Mouse (Mus musculus) liver, embryonic 14.5 days (tissue): Measurements from ENCODE around the gene Mdm4. TPM values are rescaled to one million over a fixed set of nuclear protein-coding genes. Genes with fewer than 3 reads are reported as not detected.

ENCODE experiments used
- ATAC-seq: fragments of 200-750 bp; cut with Nextera tagmentation; 2 replicates; pipeline ENCODE4 v1.8.0; 2017; ENCODE audit warnings: moderate number of reproducible peaks, mild to moderate bottlenecking, moderate library complexity; ENCODE audit not compliant: insufficient read depth
- DNase-seq, 3 experiments: peaks; one replicate each; pipeline ENCODE4 v3.0.0-alpha.2; 2012 to 2013; ENCODE audit warnings: low read depth in 3 of 3, low spot score in 3 of 3
- H3K27ac ChIP-seq: fragments of 300-500 bp; sonication (generic); 2 replicates; pipeline ENCODE4 v1.5.1; 2014; ENCODE audit warnings: moderate library complexity, mild to moderate bottlenecking, control low read depth, inconsistent platforms
- H3K27me3 ChIP-seq: fragments of 300-500 bp; sonication (generic); 2 replicates; pipeline ENCODE4 v1.6.1; 2014; ENCODE audit warnings: mild to moderate bottlenecking, low read length, moderate library complexity; ENCODE audit not compliant: control insufficient read depth, insufficient read depth
- H3K36me3 ChIP-seq: fragments of 300-500 bp; sonication (generic); replicated peaks from 2 replicates; pipeline ENCODE4 v1.6.1; 2014; ENCODE audit warnings: low read depth; ENCODE audit not compliant: control insufficient read depth, insufficient read depth
- H3K4me1 ChIP-seq, 2 experiments: fragments of 200-500 bp in 1 of 2; fragments of 300-500 bp in 1 of 2; sonication (generic) in 1 of 2; replicated peaks; 2 replicates each; pipeline ENCODE4 v1.6.1; 2012 to 2014; ENCODE audit warnings: antibody characterized with exemption in 1 of 2, inconsistent platforms in 1 of 2, low read length in 1 of 2; ENCODE audit not compliant: control insufficient read depth in 2 of 2, insufficient read depth in 2 of 2
- H3K4me2 ChIP-seq: fragments of 300-500 bp; sonication (generic); 2 replicates; pipeline ENCODE4 v1.6.1; 2014; ENCODE audit warnings: low read depth, mild to moderate bottlenecking, control low read depth, moderate library complexity
- H3K4me3 ChIP-seq, 2 experiments: fragments of 200-500 bp in 1 of 2; fragments of 300-500 bp in 1 of 2; sonication (generic) in 1 of 2; 2 replicates each; pipeline ENCODE4 v1.5.1; 2012 to 2014; ENCODE audit warnings: low read depth in 2 of 2, low read length in 2 of 2, mild to moderate bottlenecking in 2 of 2, control low read depth in 1 of 2, inconsistent platforms in 1 of 2, moderate library complexity in 1 of 2; ENCODE audit not compliant: insufficient read depth in 1 of 2
- H3K9ac ChIP-seq: fragments of 300-500 bp; sonication (generic); replicated peaks from 2 replicates; pipeline ENCODE4 v1.6.1; 2014; ENCODE audit warnings: mild to moderate bottlenecking, control low read depth, moderate library complexity
- H3K9me3 ChIP-seq: fragments of 300-500 bp; sonication (generic); 2 replicates; pipeline ENCODE4 v1.6.1; 2016; ENCODE audit warnings: low read length, mixed read lengths; ENCODE audit not compliant: control insufficient read depth
- CTCF ChIP-seq: IDR thresholded peaks from 2 replicates; pipeline ENCODE4 v1.5.1; 2016; ENCODE audit warnings: antibody characterized with exemption, low read depth, control low read depth
- EP300 ChIP-seq: IDR thresholded peaks from 2 replicates; pipeline ENCODE4 v1.6.1; 2016; ENCODE audit warnings: antibody characterized with exemption, low read depth
- WGBS: fragments of 180-500 bp; shearing (Covaris S2); extraction: QIAGEN DNeasy Blood & Tissue Kit; methylation state at CpG from one replicate; pipeline ENCODE4 v1.1.7; 2014; ENCODE audit not compliant: insufficient replicate concordance; 5-methylcytosine and 5-hydroxymethylcytosine counted together
- microRNA-seq: library from miRNA; unstranded; fragments of <30 nt; microRNA quantifications from one replicate; pipeline ENCODE4, GENCODE M21; 2016
- polyA plus RNA-seq, 2 experiments: library from polyadenylated mRNA; depleted of rRNA in 1 of 2; stranded (reverse) in 1 of 2; unstranded in 1 of 2; fragments of >200 nt; fragmentation: Nextera tagmentation in 1 of 2; extraction: Ambion mirVana in 1 of 2; gene quantifications; 2 replicates each; pipeline versions ENCODE4 v1.2.1 to v1.2.3; 2012 to 2014

The Mdm4 gene
- polyA plus RNA-seq, 2 experiments, result 11.6 to 25.9 TPM

DNA sequence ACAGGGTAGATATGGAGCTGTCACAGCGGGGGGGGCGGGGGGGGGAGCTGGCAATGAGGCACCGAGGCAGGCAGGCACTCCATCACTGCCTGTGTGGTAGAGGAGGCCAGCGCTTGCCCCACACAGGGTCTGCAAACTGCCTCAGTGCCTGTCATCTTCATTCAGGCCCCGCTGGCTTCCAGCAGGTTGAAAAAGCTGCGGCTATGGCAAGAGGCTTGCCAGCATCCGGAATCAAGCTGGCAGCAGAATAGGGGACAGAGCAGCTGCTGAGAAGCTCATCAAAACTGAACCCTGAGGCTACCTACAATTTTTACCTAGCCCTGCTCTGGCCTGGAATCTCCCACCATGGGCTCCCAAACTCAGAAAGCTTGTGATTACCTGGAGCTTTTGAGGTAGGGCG, 112.8 kb downstream of the Mdm4 start:
- Histone ChIP-seq H3K4me2 (no peak overlapping the region), H3K27me3 (no peaks in the 10 kb centered on the region), H3K36me3 (no peaks in the 10 kb centered on the region), H3K9ac (no peak overlapping the region), H3K9me3 (no peaks in the 10 kb centered on the region), H3K27ac (no peak overlapping the region), H3K4me3 (no peak overlapping the region), H3K4me1 (no peaks in the 10 kb centered on the region)
- WGBS, result 23% methylated on average over 7 of the region's 8 CpGs
- ATAC-seq (no peak), DNase-seq (no peak)
- TF ChIP-seq EP300 (no peak), CTCF (no peak)

DNA sequence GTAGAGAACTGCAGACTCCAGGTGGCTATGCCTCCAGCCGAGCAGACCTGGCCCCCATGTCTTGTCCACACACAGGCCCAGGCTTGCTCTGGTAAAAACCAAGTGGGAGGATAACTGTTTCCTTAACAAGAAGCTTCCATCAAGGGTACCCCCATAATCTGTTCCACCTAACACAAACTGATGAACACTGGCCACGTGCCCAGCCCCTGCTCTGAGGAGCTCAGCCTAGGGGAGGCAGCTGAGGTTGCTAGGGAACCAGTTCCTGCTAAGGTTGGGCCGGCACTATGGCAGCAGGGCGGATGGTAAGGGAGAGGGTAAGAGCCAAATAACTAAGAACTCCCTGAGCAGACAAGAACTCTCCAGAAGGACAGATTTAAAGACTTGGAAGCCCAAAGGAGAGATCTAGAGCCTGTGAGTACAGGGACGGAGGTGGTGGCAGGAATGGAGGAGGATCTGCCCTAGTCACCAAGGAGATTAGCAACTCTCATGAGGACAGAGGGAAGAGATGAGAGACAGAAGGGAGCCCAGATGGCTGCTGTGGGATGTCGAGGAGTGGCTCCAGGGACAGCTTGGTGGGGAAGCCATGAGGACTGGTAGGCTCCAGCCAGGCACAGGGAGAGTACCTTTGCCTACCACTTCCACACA, 114.4 kb downstream of the Mdm4 start:
- no peak overlapping the region for H3K4me3 ChIP-seq
- TF ChIP-seq EP300 (no peak), CTCF (no peak)
- H3K36me3 ChIP-seq, result no peaks in the 10 kb centered on the region
- H3K4me2 ChIP-seq, result no peak overlapping the region
- ATAC-seq (no peak), DNase-seq (no peak)
- 38% methylated on average over 6 of the region's 6 CpGs for WGBS
- no peaks in the 10 kb centered on the region for H3K9me3 ChIP-seq
- H3K9ac ChIP-seq, result no peak overlapping the region
- H3K27ac ChIP-seq, result no peak overlapping the region
- no peaks in the 10 kb centered on the region for H3K4me1 ChIP-seq
- no peaks in the 10 kb centered on the region for H3K27me3 ChIP-seq

DNA sequence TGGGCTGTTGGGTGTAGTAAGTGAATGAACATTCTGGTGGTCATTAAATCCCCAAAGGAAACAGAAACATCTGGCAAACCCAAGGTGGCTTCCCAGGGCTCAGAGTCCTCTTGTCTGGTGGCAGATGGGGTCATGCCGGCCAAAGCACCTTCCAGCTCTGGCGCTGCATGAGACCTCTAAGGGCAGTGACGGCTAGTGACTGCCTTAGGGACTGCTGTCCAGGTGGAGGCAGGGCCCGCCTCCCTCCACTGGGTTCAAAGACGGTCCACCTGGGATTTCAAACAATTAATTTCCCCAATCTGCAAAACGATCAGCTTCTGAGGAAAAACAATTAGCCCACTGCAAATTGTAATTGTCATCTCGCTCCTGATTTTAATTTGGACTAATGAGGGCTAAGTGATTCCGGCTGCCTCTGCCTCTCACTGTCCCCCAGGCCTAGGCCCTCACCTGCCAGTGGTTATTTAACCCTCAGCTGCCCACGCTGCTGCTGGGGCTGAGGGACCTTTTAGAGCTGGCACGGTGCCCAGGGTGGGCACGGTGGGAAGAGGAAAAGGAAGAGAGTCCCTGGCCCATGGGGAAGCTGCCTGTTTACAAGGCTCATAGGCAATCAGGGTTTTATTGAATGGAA, 119.8 kb downstream of the Mdm4 start:
- TF ChIP-seq EP300, result no peak
- no peak for TF ChIP-seq CTCF
- Histone ChIP-seq H3K4me2 (no peak overlapping the region), H3K9ac (no peak overlapping the region), H3K4me1 (no peaks in the 10 kb centered on the region), H3K9me3 (no peaks in the 10 kb centered on the region), H3K36me3 (no peaks in the 10 kb centered on the region), H3K4me3 (no peak overlapping the region), H3K27ac (no peak overlapping the region), H3K27me3 (no peaks in the 10 kb centered on the region)
- ATAC-seq, result no peak
- WGBS, result 62% methylated on average over 11 of the region's 11 CpGs
- no peak for DNase-seq

DNA sequence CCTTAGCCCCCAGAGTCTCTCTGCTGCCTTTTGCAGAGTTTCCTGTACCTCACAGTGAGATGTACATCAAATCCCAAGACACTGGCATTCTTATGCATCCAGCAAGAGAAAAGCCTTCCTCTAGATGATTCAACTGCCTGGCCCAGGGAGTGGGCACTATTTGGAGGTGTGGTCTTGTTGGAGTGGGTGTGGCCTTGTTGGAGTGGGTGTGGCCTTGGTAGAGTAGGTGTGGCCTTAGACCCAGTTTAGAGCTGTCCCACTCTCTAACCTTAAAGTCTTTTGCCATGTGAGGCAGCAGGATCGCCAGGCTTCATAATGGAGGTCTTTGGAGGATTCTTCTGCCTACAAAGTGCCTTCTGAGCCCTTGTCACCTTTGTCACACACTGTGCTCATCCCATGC, 120.4 kb downstream of the Mdm4 start:
- ATAC-seq, result no peak
- Histone ChIP-seq H3K4me1 (no peaks in the 10 kb centered on the region), H3K9ac (no peak overlapping the region), H3K27me3 (no peaks in the 10 kb centered on the region), H3K4me2 (no peak overlapping the region), H3K4me3 (no peak overlapping the region), H3K36me3 (no peaks in the 10 kb centered on the region), H3K27ac (no peak overlapping the region), H3K9me3 (no peaks in the 10 kb centered on the region)
- TF ChIP-seq EP300, result no peak
- TF ChIP-seq CTCF, result no peak
- 33% methylated on average over 1 of the region's 1 CpGs for WGBS
- no peak for DNase-seq

Small RNA genes lying within 50 kb of the gene (microRNA-seq; reads per million reads assigned to microRNA genes)
- not detected for gene Gm44300

Other genes starting within 250 kb of the Mdm4 start
- 0.03 and 0.08 TPM in 2 replicates for gene Lrrn2, start 150.3 kb downstream of the Mdm4 start, polyA plus RNA-seq (2012; rRNA removed)
- 0.04 TPM in 1 of 2 replicates, not detected in the other for gene Lrrn2, start 150.3 kb downstream of the Mdm4 start, polyA plus RNA-seq (2014; fragmentation: Nextera tagmentation; extraction: Ambion mirVana)
- gene Pik3c2b, start 15.1 kb upstream of the Mdm4 start, polyA plus RNA-seq (2012; rRNA removed), result 0.76 and 0.83 TPM in 2 replicates
- 0.48 and 0.75 TPM in 2 replicates for gene Pik3c2b, start 15.1 kb upstream of the Mdm4 start, polyA plus RNA-seq (2014; fragmentation: Nextera tagmentation; extraction: Ambion mirVana)
- 21.3 and 26.9 TPM in 2 replicates for gene Ppp1r15b, start 100.6 kb upstream of the Mdm4 start, polyA plus RNA-seq (2012; rRNA removed)
- 33.4 and 40.5 TPM in 2 replicates for gene Ppp1r15b, start 100.6 kb upstream of the Mdm4 start, polyA plus RNA-seq (2014; fragmentation: Nextera tagmentation; extraction: Ambion mirVana)
- gene Plekha6, start 133.6 kb upstream of the Mdm4 start, polyA plus RNA-seq (2012; rRNA removed), result 2.1 and 2.3 TPM in 2 replicates
- 0.81 and 1.3 TPM in 2 replicates for gene Plekha6, start 133.6 kb upstream of the Mdm4 start, polyA plus RNA-seq (2014; fragmentation: Nextera tagmentation; extraction: Ambion mirVana)